Mouse (Mus musculus): Measurements from ENCODE around the gene Zdhhc20.
"Not testable (repeated sequence)": the region's sequence is repeated elsewhere in the genome, so short reads cannot be mapped to it uniquely, and the experiment has no call there.

GRCm38 (mm10) chr14:57856037-57856436, 34.0 kb downstream of the Zdhhc20 start:
- TF ChIP-seq CTCF (IDR thresholded peaks at IDR 0.05; ENCODE audit: low read depth, low read length); POLR2AphosphoS5 (IDR thresholded peaks at IDR 0.05; ENCODE audit: insufficient replicate concordance, low read depth, low read length); GATA1 (IDR thresholded peaks at IDR 0.05; ENCODE audit: borderline replicate concordance, low read length); TAL1 (conservative IDR thresholded peaks at IDR 0.05; ENCODE audit: low read depth, low read length); GATA2 (IDR thresholded peaks at IDR 0.05; ENCODE audit: borderline replicate concordance, low read depth, low read length): not testable (repeated sequence)
